Comparison of ENCODE assay signal across 9 mouse cellular contexts in the genomic region with DNA sequence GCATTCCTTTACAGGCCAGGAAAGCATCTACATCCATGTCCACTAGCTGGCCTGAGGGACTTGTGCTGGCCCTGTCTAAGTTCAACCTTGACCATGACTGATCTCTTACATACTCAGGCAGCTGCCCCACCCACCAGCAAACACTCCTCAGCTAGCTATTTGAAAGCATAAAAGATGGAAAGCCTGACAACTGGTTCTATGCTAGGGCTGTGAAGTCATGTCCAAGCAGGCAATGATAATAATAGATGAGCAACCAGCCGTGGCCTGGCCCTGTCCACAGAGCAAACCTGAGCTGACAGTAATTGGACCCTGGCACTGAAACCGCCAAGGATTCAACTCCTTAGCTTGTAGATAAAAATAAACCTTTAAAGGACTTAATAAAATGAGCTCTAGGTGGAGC.
DNase-seq lines count a peak whose midpoint lies in the region; TF ChIP-seq lines count a peak whose summit lies in the region.
"Had no signal": no experiment of that assay in that cellular context is flagged by ENCODE, and none has a peak within 500 bp of the region (broad histone marks: within the 10 kb centered on the region; RNA-seq: fewer than 3 reads in every experiment).

No protein-coding gene starts in this region.

- no peak overlapping the region for H3K4me3 ChIP-seq in cerebellum, adult 2 months (replicated peaks; ENCODE audit: insufficient read depth, low read depth, low read length)
- H3K4me3 ChIP-seq: lung, embryonic 15.5 days had no signal

- H3K27me3 ChIP-seq in cerebellum, adult 2 months (ENCODE audit: control insufficient read depth, insufficient read depth, low read length): no peaks in the 10 kb centered on the region
- H3K27me3 ChIP-seq: lung, embryonic 15.5 days had no signal

- TF ChIP-seq POLR2A in cerebellum, adult 2 months (IDR thresholded peaks at IDR 0.05; ENCODE audit: borderline replicate concordance, insufficient read depth, low read length): no peak

- WGBS in cerebellum, adult 2 months: 22% methylated on average over 2 of the region's 2 CpGs

- H3K4me1 ChIP-seq in cerebellum, adult 2 months (ENCODE audit: control insufficient read depth, insufficient read depth, low read length): peaks cover 6% of the 10 kb centered on the region; the same call in 1 of the 2 replicates
- H3K4me1 ChIP-seq: lung, embryonic 15.5 days had no signal

- no peak for TF ChIP-seq CTCF in cerebellum, adult 2 months (IDR thresholded peaks at IDR 0.05; ENCODE audit: borderline replicate concordance, insufficient read depth, low read depth, low read length)

- intact Hi-C loops in left cerebral cortex, postnatal 4 days (cut with DNase I): no loop called here
- intact Hi-C loops in left cerebral cortex, postnatal 36 days (cut with DNase I): no loop called here

- peak; percentile 21 for DNase-seq in left cerebral cortex, postnatal 4 days
- DNase-seq in left cerebral cortex, postnatal 36 days (ENCODE audit: low spot score in 2 of 2): no peak
- peak; percentile 37 to 44 for DNase-seq in cerebellum, adult 2 months
- DNase-seq in gastrocnemius, postnatal 25 days: peak; percentile 56
- DNase-seq in kidney, postnatal 25 days: peak; percentile 9 to 39
- no peak for DNase-seq in frontal cortex, postnatal 14 days (ENCODE audit: low spot score in 2 of 2)
- DNase-seq in layer of hippocampus, adult 18-20 months (ENCODE audit: low spot score in 2 of 2): no peak
- no peak for DNase-seq in right cerebral cortex, postnatal 4 days

- H3K27ac ChIP-seq in cerebellum, adult 2 months (ENCODE audit: insufficient read depth, low read length): peak overlapping the region; percentile 61
- H3K27ac ChIP-seq: lung, embryonic 15.5 days had no signal

Comparison
In these comparisons a context has a peak if more than half of its experiments do, and no peak if none do; other contexts are left out.
1. DNase-seq: peak in left cerebral cortex, postnatal 4 days (single experiment), cerebellum, adult 2 months (2 of 2), gastrocnemius, postnatal 25 days (single experiment) and kidney, postnatal 25 days (2 of 2); none in left cerebral cortex, postnatal 36 days (0 of 2), frontal cortex, postnatal 14 days (0 of 2), layer of hippocampus, adult 18-20 months (0 of 2) and right cerebral cortex, postnatal 4 days (single experiment).